Mouse (Mus musculus) spleen, adult 2 months (tissue): ENCODE data around the gene Tmem150b. TPM values are rescaled to one million over a fixed set of nuclear protein-coding genes. Genes with fewer than 3 reads are reported as not detected.

Source experiments
- DNase-seq, 2 experiments: peaks; one replicate each; pipeline versions ENCODE4 v3.0.0 to v3.0.0-alpha.2; 2012 to 2021; ENCODE audit warnings: low spot score in 2 of 2, low read depth in 1 of 2
- H3K27ac ChIP-seq: fragments of 200-500 bp; 2 replicates; pipeline ENCODE4 v1.5.1; 2012; ENCODE audit warnings: low read length, inconsistent platforms; ENCODE audit not compliant: insufficient read depth
- H3K27me3 ChIP-seq: fragments of 200-500 bp; 2 replicates; pipeline ENCODE4 v1.6.1; 2012; ENCODE audit warnings: mild to moderate bottlenecking, moderate library complexity, low read length, inconsistent platforms; ENCODE audit not compliant: control insufficient read depth, insufficient read depth
- H3K36me3 ChIP-seq: fragments of 200-500 bp; 2 replicates; pipeline ENCODE4 v1.6.1; 2012; ENCODE audit warnings: mild to moderate bottlenecking, low read length, inconsistent platforms; ENCODE audit not compliant: control insufficient read depth, insufficient read depth
- H3K4me1 ChIP-seq: fragments of 200-500 bp; 2 replicates; pipeline ENCODE4 v1.6.1; 2011; ENCODE audit warnings: inconsistent platforms; ENCODE audit not compliant: control insufficient read depth, insufficient read depth, insufficient read length
- H3K4me3 ChIP-seq: fragments of 200-500 bp; 2 replicates; pipeline ENCODE4 v1.5.1; 2011; ENCODE audit warnings: mild to moderate bottlenecking, inconsistent platforms; ENCODE audit not compliant: insufficient read depth, insufficient read length; ENCODE audit errors: extremely low read depth
- CTCF ChIP-seq: fragments of 200-500 bp; IDR thresholded peaks from 2 replicates; pipeline ENCODE4 v1.5.1; 2011; ENCODE audit warnings: mild to moderate bottlenecking, inconsistent platforms; ENCODE audit not compliant: insufficient read depth, insufficient read length, insufficient replicate concordance; ENCODE audit errors: extremely low read depth
- POLR2A ChIP-seq: fragments of 200-500 bp; IDR thresholded peaks from 2 replicates; pipeline ENCODE4 v1.6.1; 2011; ENCODE audit warnings: low read depth, low read length, inconsistent platforms
- WGBS: fragments of 180-500 bp; shearing (Covaris S2); methylation state at CpG from one replicate; pipeline ENCODE4 v1.1.7; 2018; 5-methylcytosine and 5-hydroxymethylcytosine counted together
- polyA plus RNA-seq: library from polyadenylated mRNA; depleted of rRNA; stranded (reverse); fragments of >200 nt; gene quantifications from 2 replicates; pipeline ENCODE4 v1.2.3, GENCODE M21; 2012

The Tmem150b gene
- polyA plus RNA-seq, 1 experiment = 3.8 TPM

DNA sequence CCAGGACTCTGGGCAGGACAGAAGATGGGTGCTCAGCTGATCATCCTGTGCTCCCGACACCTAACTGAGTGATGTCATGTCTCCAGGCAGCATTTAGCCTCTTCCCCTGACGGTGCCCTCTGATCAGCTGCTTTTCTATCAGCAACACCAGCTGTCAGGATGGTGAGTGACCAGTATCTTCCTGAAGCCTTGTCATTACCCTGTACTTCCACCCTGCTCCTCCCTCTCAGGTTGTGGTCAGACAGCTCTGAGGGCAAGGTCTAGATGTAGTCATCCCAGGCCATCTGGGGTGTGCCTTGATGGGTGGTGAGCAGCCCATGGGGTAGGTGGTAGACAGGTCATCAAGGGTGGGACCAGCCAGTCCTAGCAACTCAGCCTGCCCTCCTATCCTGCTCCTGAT lies 24.1 kb upstream of the Tmem150b start:
- Histone ChIP-seq H3K27me3 (peaks cover 1% of the 10 kb centered on the region; the same call in 1 of the 2 replicates), H3K36me3 (peaks cover 7% of the 10 kb centered on the region), H3K27ac (no peak overlapping the region), H3K4me3 (no peak overlapping the region), H3K4me1 (peaks cover 4% of the 10 kb centered on the region; the same call in 1 of the 2 replicates)
- DNase-seq = no peak
- no peak for TF ChIP-seq CTCF
- TF ChIP-seq POLR2A = no peak
- 89% methylated on average over 2 of the region's 2 CpGs for WGBS

DNA sequence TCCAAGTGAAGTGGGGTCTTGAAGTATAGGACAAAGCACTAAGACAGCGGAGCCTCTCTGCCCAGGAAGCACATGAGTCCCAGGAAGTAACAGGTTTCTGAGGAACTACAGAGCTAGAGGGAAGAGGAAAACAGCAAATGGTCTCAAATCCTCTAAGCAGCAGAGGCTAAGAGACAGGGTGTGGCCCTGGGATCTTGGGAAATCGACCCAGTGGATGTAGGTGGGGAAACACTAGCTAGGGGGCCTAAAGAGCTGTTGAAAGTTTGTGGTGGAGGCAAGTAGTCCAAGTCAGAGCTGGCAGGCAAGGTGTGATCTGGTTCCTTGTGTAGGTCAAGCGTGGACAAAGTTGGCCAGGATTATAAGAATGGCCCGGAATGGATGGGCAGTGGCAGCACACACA lies 23.3 kb upstream of the Tmem150b start:
- Histone ChIP-seq H3K4me1 (peaks cover 4% of the 10 kb centered on the region; the same call in 1 of the 2 replicates), H3K36me3 (peaks cover 7% of the 10 kb centered on the region), H3K4me3 (no peak overlapping the region), H3K27me3 (peaks cover 1% of the 10 kb centered on the region; the same call in 1 of the 2 replicates), H3K27ac (0 out of 2 replicates have a peak overlapping the region, but pooled peaks have one; percentile 5)
- WGBS = 76% methylated on average over 4 of the region's 4 CpGs
- DNase-seq = no peak
- TF ChIP-seq POLR2A = no peak
- TF ChIP-seq CTCF = no peak

DNA sequence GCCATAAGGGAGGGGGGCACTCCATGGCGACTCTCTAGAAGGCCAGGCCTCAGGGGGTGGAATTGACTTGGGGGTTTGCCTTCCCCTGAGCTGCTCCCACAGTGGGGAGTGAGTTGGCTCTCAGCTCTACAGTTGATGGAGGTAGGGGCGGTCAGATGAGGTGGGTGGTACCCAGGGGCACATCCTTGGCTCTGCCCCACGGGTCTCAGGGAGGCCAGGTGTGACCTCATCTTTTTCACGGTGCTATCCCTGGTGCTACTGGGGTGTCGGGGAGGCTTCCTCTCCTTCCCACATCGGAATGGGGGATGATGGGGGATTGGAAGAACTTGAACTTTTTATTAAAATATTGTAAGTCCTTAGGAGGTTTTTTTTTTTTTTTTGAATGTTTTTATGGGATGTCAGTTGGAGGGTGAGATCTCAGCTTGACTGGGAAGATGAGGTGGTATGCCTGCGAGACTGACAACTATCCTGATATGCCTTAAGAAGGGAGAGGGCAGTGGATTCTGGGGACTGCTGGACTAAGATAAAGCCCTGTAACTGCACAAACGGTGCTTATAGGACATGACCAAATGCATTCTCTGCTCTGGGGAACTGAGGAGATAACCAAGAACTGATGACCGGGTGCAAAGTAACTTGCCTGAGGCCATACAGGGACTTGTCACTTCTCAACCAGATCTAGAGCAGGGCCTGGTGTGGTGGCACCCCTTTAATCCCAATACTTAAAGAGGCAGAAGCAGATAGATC lies 22.3 kb upstream of the Tmem150b start:
- WGBS = 82% methylated on average over 9 of the region's 9 CpGs
- H3K27ac ChIP-seq = 0 out of 2 replicates have a peak overlapping the region, but pooled peaks have one; percentile 11

DNA sequence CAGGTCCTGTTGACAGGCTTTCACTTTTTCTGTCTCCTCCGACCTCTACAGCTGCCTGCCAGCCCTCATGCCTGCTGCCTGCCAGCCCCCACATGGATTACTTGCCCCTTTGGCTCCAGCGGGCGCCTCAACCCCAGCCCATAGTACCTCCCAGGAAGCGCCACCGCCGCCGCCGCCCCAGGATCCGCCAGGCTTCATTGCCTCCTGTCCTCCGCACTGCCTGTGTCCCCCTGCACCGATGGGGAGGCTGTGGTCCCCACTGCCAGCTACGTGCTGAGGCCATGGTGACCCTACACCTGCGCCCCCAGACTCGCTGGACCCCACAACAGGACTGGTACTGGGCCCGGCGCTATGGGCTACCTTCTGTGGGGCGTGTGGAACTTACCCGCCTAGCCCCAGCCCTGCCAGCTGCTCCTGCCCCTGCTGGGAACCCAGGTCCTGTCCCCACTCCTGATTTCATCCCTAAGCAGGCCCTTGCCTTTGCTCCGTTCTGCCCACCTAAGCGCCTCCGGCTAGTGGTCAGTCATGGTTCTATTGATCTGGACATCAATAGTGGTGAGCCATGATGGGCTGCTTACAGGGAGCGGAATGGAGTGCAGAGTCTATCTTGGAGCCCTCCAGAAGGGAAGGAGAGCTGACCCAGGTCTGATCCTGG lies 21.4 kb upstream of the Tmem150b start:
- no peak for DNase-seq
- TF ChIP-seq CTCF (no peak), POLR2A (no peak)
- Histone ChIP-seq H3K36me3 (peaks cover 7% of the 10 kb centered on the region), H3K4me1 (no peaks in the 10 kb centered on the region), H3K27ac (no peak overlapping the region), H3K4me3 (no peak overlapping the region), H3K27me3 (no peaks in the 10 kb centered on the region)
- 94% methylated on average over 22 of the region's 22 CpGs for WGBS

More for the DNA sequence above, 22.3 kb upstream of the Tmem150b start:
- no peak for TF ChIP-seq POLR2A
- TF ChIP-seq CTCF = no peak
- H3K36me3 ChIP-seq = peaks cover 7% of the 10 kb centered on the region
- H3K27me3 ChIP-seq = peaks cover 1% of the 10 kb centered on the region; the same call in 1 of the 2 replicates
- H3K4me3 ChIP-seq = no peak overlapping the region
- peaks cover 4% of the 10 kb centered on the region; the same call in 1 of the 2 replicates for H3K4me1 ChIP-seq
- no peak for DNase-seq

DNA sequence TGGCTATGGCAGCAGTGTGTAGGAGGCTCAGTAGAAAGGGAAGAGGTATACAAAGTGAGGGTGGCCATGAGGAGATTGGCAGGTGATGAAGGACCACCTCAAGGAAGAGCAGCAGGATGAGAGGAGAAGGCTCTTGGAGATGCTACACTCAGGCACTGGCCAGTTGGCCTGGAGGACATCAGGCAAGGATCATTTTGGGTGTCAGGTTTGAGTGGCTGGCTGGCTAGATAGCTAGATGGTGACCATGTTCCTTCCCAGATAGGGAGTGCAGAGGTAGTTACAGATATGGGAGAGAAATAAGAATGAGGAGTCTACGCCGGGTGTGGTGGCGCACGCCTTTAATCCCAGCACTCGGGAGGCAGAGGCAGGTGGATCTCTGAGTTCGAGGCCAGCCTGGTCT lies 19.8 kb upstream of the Tmem150b start:
- DNase-seq = no peak
- peaks cover 7% of the 10 kb centered on the region for H3K36me3 ChIP-seq
- 89% methylated on average over 6 of the region's 6 CpGs for WGBS
- TF ChIP-seq CTCF (no peak), POLR2A (no peak)
- H3K27me3 ChIP-seq = no peaks in the 10 kb centered on the region
- no peak overlapping the region for H3K27ac ChIP-seq
- H3K4me3 ChIP-seq = no peak overlapping the region
- H3K4me1 ChIP-seq = peaks cover 2% of the 10 kb centered on the region; the same call in 1 of the 2 replicates

DNA sequence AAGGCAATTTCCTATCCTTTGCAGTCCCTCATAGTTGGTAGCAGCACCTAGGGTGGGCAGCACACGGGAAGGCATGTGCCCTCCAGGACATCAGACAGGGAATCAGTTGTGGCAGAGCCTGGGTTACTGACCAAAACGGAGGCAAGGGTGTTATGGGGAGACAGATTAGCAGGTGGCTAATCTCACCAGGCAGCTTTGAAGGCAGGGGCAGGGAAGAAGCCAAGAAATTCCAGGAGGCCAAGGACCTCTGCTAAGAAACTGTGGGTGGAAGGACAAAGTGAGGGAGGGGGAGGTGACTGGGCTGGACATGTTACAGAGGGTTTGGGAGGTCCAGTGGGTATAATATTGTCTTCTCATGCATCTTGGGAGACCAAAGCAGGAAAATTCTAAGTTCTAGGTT lies 18.3 kb upstream of the Tmem150b start:
- H3K4me3 ChIP-seq = no peak overlapping the region
- DNase-seq = no peak
- peaks cover 7% of the 10 kb centered on the region for H3K36me3 ChIP-seq
- 75% methylated on average over 2 of the region's 2 CpGs for WGBS
- H3K4me1 ChIP-seq = peaks cover 7% of the 10 kb centered on the region; the same call in 1 of the 2 replicates
- H3K27me3 ChIP-seq = no peaks in the 10 kb centered on the region
- TF ChIP-seq CTCF = no peak
- no peak for TF ChIP-seq POLR2A
- H3K27ac ChIP-seq = no peak overlapping the region

DNA sequence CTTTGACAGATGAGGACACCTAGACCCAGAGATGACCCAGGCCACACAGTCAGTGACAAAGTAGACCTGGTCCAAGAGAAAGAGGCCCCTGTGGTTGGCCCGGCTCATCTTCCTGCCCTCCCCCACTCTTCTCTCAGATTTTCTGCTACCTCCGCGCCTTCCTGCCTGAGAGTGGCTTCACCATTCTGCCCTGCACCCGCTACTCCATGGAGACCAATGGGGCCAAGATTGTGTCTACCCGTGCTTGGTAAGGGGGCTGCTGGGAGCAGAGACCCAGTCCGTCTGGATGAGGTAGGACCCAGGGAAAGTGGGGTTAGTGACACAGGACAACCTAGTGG lies 17.4 kb upstream of the Tmem150b start:
- WGBS = 91% methylated on average over 6 of the region's 6 CpGs
- peaks cover 7% of the 10 kb centered on the region; the same call in 1 of the 2 replicates for H3K4me1 ChIP-seq
- no peak overlapping the region for H3K27ac ChIP-seq
- no peaks in the 10 kb centered on the region for H3K27me3 ChIP-seq
- no peak overlapping the region for H3K4me3 ChIP-seq
- DNase-seq = no peak
- peaks cover 7% of the 10 kb centered on the region for H3K36me3 ChIP-seq
- no peak for TF ChIP-seq POLR2A
- no peak for TF ChIP-seq CTCF
